Mouse (Mus musculus): Measurements from ENCODE around the gene Foxp1. TPM values are rescaled to one million over a fixed set of nuclear protein-coding genes. Genes with fewer than 3 reads are reported as not detected.

Foxp1 gene
- polyA plus RNA-seq, 1 experiment from 2014 or later: 96.6 TPM

DNA sequence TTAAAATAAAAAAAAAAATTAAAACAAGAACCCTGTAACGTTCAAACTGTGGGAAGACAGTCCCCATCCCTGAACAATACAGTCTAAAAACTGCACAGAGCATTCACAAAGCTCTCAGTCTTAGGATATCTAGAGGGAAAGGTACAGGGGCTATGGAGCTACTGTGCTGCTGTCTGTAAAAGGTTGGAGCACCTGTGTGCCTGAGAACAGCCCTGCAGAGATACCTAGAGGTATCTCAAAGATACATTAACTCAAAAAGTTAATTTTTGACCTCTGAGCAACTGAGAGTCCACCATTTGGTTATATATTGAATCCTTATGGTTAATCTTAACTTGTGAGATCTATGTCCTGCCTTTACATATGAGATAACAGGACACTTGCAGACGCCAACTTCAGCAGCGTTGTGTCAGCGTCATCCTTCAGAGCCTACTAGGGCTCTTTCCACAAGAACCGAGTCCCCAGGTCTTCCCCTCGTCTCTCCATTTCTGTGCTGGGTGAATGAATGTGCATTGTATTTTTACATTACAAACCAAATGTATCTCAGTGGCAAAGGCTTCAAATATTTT is 30.5 kb downstream of the Foxp1 start:
- H3K4me1 ChIP-seq: peaks cover 6% of the 10 kb centered on the region; the same call in 1 of the 2 replicates
- no peaks in the 10 kb centered on the region for H3K27me3 ChIP-seq
- no peaks in the 10 kb centered on the region; the same call in 1 of the 2 replicates for H3K36me3 ChIP-seq
- H3K4me3 ChIP-seq: no peak overlapping the region
- no peaks in the 10 kb centered on the region for H3K9me3 ChIP-seq
- no peak for ATAC-seq (ENCODE audit: low FRiP score, low read depth)
- no peak overlapping the region for H3K27ac ChIP-seq (replicated peaks)
- WGBS: 85% methylated on average over 6 of the region's 6 CpGs
- no peak overlapping the region for H3K9ac ChIP-seq (replicated peaks)
- H3K4me2 ChIP-seq (replicated peaks): no peak overlapping the region

DNA sequence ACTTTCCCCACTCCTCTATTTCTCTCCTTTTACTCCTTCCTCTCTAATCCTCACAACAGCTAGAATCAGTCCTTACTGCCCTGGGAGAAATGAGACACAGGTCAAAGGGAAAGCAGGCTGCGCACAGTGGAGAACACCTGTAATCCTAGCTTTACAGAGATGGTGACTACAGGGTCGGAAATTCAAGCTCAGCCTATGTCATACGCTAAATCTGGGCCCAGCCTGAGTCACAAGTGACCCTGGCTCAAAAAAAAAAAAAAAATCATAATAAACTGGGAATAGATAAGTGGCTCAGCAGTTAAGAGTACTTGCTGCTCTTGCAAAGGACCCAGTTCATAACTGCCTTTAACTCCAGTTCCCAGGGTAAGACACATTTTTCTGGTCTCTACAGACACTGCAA is 31.4 kb downstream of the Foxp1 start:
- no peak overlapping the region for H3K4me2 ChIP-seq (replicated peaks)
- H3K27me3 ChIP-seq: no peaks in the 10 kb centered on the region
- no peaks in the 10 kb centered on the region for H3K9me3 ChIP-seq
- no peak overlapping the region for H3K9ac ChIP-seq (replicated peaks)
- WGBS: 89% methylated on average over 3 of the region's 3 CpGs
- ATAC-seq (ENCODE audit: low FRiP score, low read depth): no peak
- peaks cover 7% of the 10 kb centered on the region; the same call in 1 of the 2 replicates for H3K4me1 ChIP-seq
- H3K4me3 ChIP-seq: no peak overlapping the region
- H3K36me3 ChIP-seq: no peaks in the 10 kb centered on the region; the same call in 1 of the 2 replicates
- H3K27ac ChIP-seq (replicated peaks): no peak overlapping the region

GRCm38 (mm10) chr6:99489900-99490648 is 32.4 kb downstream of the Foxp1 start:
- Histone ChIP-seq H3K4me3 (no peak overlapping the region), H3K36me3 (no peaks in the 10 kb centered on the region; the same call in 1 of the 2 replicates), H3K4me2 (replicated peaks) (no peak overlapping the region), H3K27ac (replicated peaks) (no peak overlapping the region), H3K4me1 (peaks cover 18% of the 10 kb centered on the region), H3K27me3 (no peaks in the 10 kb centered on the region), H3K9me3 (no peaks in the 10 kb centered on the region), H3K9ac (replicated peaks) (no peak overlapping the region)
- 67% methylated on average over 8 of the region's 8 CpGs for WGBS
- no peak for ATAC-seq (ENCODE audit: low FRiP score, low read depth)

DNA sequence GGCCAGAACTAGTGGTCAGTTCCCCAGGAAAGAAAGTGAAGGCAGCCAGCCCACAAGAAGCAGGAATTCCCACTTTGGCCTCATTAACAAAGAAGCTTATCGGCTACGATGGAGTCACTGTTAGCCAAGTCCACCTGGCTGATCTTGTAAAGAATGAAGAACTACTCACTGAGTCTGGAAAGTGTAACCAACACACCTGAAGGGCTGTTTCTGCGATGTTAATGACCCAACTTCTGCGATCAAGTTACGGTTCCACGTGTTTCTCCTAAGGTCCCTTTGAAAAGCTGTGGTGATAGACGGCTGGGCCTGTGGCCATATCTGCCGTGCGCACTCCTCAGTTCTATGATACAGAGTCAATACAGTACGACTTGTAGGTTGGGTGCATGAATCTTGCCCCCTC is 33.1 kb downstream of the Foxp1 start:
- no peak overlapping the region for H3K4me2 ChIP-seq (replicated peaks)
- H3K4me3 ChIP-seq: no peak overlapping the region
- no peak for ATAC-seq (ENCODE audit: low FRiP score, low read depth)
- H3K27ac ChIP-seq (replicated peaks): no peak overlapping the region
- 91% methylated on average over 10 of the region's 10 CpGs for WGBS
- no peaks in the 10 kb centered on the region for H3K9me3 ChIP-seq
- no peaks in the 10 kb centered on the region; the same call in 1 of the 2 replicates for H3K36me3 ChIP-seq
- H3K9ac ChIP-seq (replicated peaks): no peak overlapping the region
- H3K27me3 ChIP-seq: no peaks in the 10 kb centered on the region
- H3K4me1 ChIP-seq: peaks cover 24% of the 10 kb centered on the region

DNA sequence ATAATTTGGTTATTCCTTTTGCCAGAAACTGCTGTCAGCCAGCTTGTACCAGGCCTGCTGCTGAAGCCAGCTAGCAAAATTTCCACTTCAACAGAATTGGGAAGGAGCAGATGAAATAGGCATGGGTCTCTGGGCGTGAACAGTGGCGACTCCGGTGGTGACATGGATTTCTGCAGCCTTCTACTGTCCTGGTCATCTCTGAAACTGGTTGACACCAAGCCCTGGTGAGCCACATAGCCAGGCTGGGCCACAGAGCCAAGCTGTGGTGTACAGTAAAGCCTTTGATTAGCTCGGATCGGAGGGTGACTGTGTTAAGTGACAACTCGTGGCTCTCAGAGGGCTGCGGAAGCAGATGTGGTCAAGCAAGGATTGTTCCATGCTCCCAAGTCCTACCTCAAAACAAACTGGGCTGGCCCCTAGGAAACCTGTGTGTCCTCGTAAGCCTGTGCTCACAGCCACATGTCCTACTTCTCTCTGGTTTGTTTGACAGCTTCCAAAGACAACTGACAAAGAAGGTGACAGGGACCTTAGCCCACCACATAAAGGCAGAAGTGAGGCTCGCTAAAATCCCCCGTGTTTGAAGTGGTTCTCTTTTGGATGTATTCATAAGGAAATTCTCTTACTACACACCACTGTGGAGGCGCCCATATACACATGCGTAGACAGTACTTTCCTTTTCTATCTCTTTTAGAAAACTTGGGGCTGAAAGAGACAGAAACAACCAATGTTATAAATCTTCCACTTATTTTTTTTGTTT is 36.5 kb downstream of the Foxp1 start:
- Histone ChIP-seq H3K4me1 (peaks cover 31% of the 10 kb centered on the region), H3K4me3 (no peak overlapping the region), H3K4me2 (replicated peaks) (no peak overlapping the region), H3K9ac (replicated peaks) (no peak overlapping the region), H3K27ac (replicated peaks) (peak overlapping the region; percentile 72; the same call in 1 of the 2 replicates), H3K36me3 (no peaks in the 10 kb centered on the region; the same call in 1 of the 2 replicates), H3K9me3 (no peaks in the 10 kb centered on the region), H3K27me3 (no peaks in the 10 kb centered on the region)
- 78% methylated on average over 12 of the region's 12 CpGs for WGBS
- peak; percentile 48 for ATAC-seq (ENCODE audit: low FRiP score, low read depth)

DNA sequence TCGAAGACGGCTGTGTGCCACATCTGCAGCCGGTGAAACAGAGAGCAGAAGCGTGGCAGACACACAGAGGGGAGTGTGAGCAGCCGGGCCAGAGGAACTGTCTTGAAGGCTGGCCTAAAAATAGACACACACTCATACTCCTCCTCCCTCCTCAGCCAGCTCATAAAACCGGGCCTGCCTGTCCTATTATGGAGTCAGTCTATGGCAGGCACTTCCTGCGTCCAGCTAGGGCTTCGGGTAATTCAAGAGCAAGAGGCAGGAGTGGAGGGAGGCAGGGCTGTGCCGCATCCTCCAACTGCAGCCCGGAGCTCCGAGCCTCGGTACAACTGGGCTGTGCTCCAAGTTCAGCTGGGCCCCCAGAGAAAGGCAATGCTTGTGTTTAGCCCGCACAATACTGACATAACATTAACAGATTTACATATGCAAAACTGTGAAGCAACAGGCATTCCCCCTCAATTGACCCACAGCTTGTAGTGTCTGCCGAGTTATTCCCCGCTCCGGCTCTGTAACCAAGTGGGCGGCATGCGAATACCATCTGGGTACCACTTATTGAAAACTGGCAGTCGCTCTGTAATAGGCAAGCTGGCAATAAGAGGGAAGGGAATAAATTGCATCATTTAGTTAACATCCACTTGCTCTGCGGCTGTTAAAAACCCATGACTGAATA is 37.2 kb downstream of the Foxp1 start:
- 52% methylated on average over 20 of the region's 20 CpGs for WGBS
- no peak overlapping the region for H3K4me3 ChIP-seq
- H3K9ac ChIP-seq (replicated peaks): no peak overlapping the region
- H3K27ac ChIP-seq (replicated peaks): peak overlapping the region; percentile 72
- peak; percentile 82 for ATAC-seq (ENCODE audit: low FRiP score, low read depth)
- H3K27me3 ChIP-seq: no peaks in the 10 kb centered on the region
- H3K4me1 ChIP-seq: peaks cover 28% of the 10 kb centered on the region
- no peaks in the 10 kb centered on the region for H3K9me3 ChIP-seq
- H3K36me3 ChIP-seq: no peaks in the 10 kb centered on the region; the same call in 1 of the 2 replicates
- H3K4me2 ChIP-seq (replicated peaks): peak overlapping the region; percentile 26

GRCm38 (mm10) chr6:99484884-99485216 is 37.7 kb downstream of the Foxp1 start:
- Histone ChIP-seq H3K9ac (replicated peaks) (no peak overlapping the region), H3K9me3 (no peaks in the 10 kb centered on the region), H3K27me3 (no peaks in the 10 kb centered on the region), H3K27ac (replicated peaks) (peak overlapping the region; percentile 72), H3K36me3 (no peaks in the 10 kb centered on the region; the same call in 1 of the 2 replicates), H3K4me2 (replicated peaks) (peak overlapping the region; percentile 26), H3K4me1 (peaks cover 26% of the 10 kb centered on the region), H3K4me3 (no peak overlapping the region)
- no peak; the same call in 1 of the 2 replicates for ATAC-seq (ENCODE audit: low FRiP score, low read depth)
- WGBS: 71% methylated on average over 8 of the region's 8 CpGs

GRCm38 (mm10) chr6:99484197-99484725 is 38.3 kb downstream of the Foxp1 start:
- H3K36me3 ChIP-seq: no peaks in the 10 kb centered on the region; the same call in 1 of the 2 replicates
- ATAC-seq (ENCODE audit: low FRiP score, low read depth): no peak
- H3K4me2 ChIP-seq (replicated peaks): no peak overlapping the region
- WGBS: 88% methylated on average over 7 of the region's 7 CpGs
- no peaks in the 10 kb centered on the region for H3K9me3 ChIP-seq
- H3K4me3 ChIP-seq: no peak overlapping the region
- H3K4me1 ChIP-seq: peaks cover 26% of the 10 kb centered on the region
- no peak overlapping the region for H3K9ac ChIP-seq (replicated peaks)
- H3K27me3 ChIP-seq: no peaks in the 10 kb centered on the region
- H3K27ac ChIP-seq (replicated peaks): no peak overlapping the region

DNA sequence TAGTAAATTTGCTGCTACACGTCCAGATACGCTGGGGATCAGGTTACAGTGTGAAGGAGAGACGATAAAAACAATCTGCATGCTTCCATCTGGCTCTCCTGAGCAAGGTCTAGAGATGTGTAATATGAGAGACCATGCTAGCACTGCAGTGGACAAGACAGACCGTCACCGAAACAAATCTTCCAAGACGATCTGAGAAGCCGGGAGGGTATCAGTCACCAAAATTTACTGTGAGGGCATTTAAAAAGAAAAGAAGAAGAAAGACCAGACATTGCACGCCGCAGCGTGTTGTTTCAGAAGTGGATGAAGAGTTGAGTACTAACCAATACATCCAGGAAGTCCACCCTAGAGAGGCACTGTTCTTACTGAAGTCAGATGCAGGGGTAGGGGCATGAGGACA is 39.0 kb downstream of the Foxp1 start:
- H3K9ac ChIP-seq (replicated peaks): no peak overlapping the region
- H3K9me3 ChIP-seq: no peaks in the 10 kb centered on the region
- WGBS: 81% methylated on average over 10 of the region's 10 CpGs
- peaks cover 26% of the 10 kb centered on the region for H3K4me1 ChIP-seq
- no peak overlapping the region for H3K4me3 ChIP-seq
- ATAC-seq (ENCODE audit: low FRiP score, low read depth): no peak
- no peaks in the 10 kb centered on the region for H3K36me3 ChIP-seq
- H3K27ac ChIP-seq (replicated peaks): no peak overlapping the region
- H3K27me3 ChIP-seq: no peaks in the 10 kb centered on the region
- no peak overlapping the region for H3K4me2 ChIP-seq (replicated peaks)

GRCm38 (mm10) chr6:99481568-99481967 is 41.0 kb downstream of the Foxp1 start:
- no peak overlapping the region for H3K27ac ChIP-seq (replicated peaks)
- H3K9ac ChIP-seq (replicated peaks): no peak overlapping the region
- H3K4me1 ChIP-seq: peaks cover 26% of the 10 kb centered on the region
- WGBS: 75% methylated on average over 7 of the region's 7 CpGs
- H3K4me3 ChIP-seq: no peak overlapping the region
- no peaks in the 10 kb centered on the region for H3K9me3 ChIP-seq
- no peak for ATAC-seq (ENCODE audit: low FRiP score, low read depth)
- no peaks in the 10 kb centered on the region for H3K27me3 ChIP-seq
- no peaks in the 10 kb centered on the region for H3K36me3 ChIP-seq
- H3K4me2 ChIP-seq (replicated peaks): no peak overlapping the region

- Histone ChIP-seq H3K9me3 (no peaks in the 10 kb centered on the region), H3K36me3 (no peaks in the 10 kb centered on the region), H3K4me2 (replicated peaks) (no peak overlapping the region), H3K4me3 (no peak overlapping the region), H3K27me3 (no peaks in the 10 kb centered on the region), H3K27ac (replicated peaks) (no peak overlapping the region), H3K9ac (replicated peaks) (no peak overlapping the region), H3K4me1 (peaks cover 3% of the 10 kb centered on the region; the same call in 1 of the 2 replicates)
- 91% methylated on average over 13 of the region's 13 CpGs for WGBS
- no peak for ATAC-seq (ENCODE audit: low FRiP score, low read depth)
Measured at GRCm38 (mm10) chr6:99478873-99479650, 43.5 kb downstream of the Foxp1 start.
